Mouse (Mus musculus) MEL (cell line): Measurements from ENCODE around the gene Cd180. TPM values are rescaled to one million over a fixed set of nuclear protein-coding genes. Genes with fewer than 3 reads are reported as not detected.

Experiments used
- DNase-seq: peaks from one replicate; pipeline ENCODE4 v3.0.0; 2011; ENCODE audit warnings: low read depth, low spot score
- H3K27ac ChIP-seq: 2 replicates; pipeline ENCODE4 v1.5.1; 2012; ENCODE audit warnings: low read depth, mild to moderate bottlenecking, control low read depth, low read length, moderate library complexity; ENCODE audit not compliant: control insufficient read depth
- H3K27me3 ChIP-seq, 2 experiments: fragments of 150-350 bp in 1 of 2; sonication (generic) in 1 of 2; 2 replicates each; pipeline ENCODE4 v1.6.1; 2012; ENCODE audit warnings: low read length in 2 of 2, mild to moderate bottlenecking in 2 of 2, improper control_type of control experiment in 1 of 2, moderate library complexity in 1 of 2; ENCODE audit not compliant: insufficient read depth in 2 of 2, control insufficient read depth in 1 of 2
- H3K36me3 ChIP-seq, 2 experiments: 2 replicates each; pipeline ENCODE4 v1.6.1; 2012 to 2014; ENCODE audit warnings: low read length in 2 of 2, improper control_type of control experiment in 1 of 2, inconsistent platforms in 1 of 2, mild to moderate bottlenecking in 1 of 2; ENCODE audit not compliant: insufficient read depth in 2 of 2, control insufficient read depth in 1 of 2
- H3K4me1 ChIP-seq, 2 experiments: fragments of 150-350 bp in 1 of 2; sonication (generic) in 1 of 2; 2 replicates each; pipeline ENCODE4 v1.6.1; 2012; ENCODE audit warnings: low read length in 2 of 2, improper control_type of control experiment in 1 of 2, mild to moderate bottlenecking in 1 of 2; ENCODE audit not compliant: insufficient read depth in 2 of 2, control insufficient read depth in 1 of 2
- H3K4me3 ChIP-seq, 2 experiments: fragments of 150-350 bp in 1 of 2; sonication (generic) in 1 of 2; 2 replicates each; pipeline ENCODE4 v1.5.1; 2012; ENCODE audit warnings: low read depth in 2 of 2, low read length in 2 of 2, mild to moderate bottlenecking in 2 of 2, moderate library complexity in 2 of 2, control low read depth in 1 of 2, improper control_type of control experiment in 1 of 2; ENCODE audit not compliant: control insufficient read depth in 1 of 2, insufficient read depth in 1 of 2
- H3K79me2 ChIP-seq: 2 replicates; pipeline ENCODE4 v1.6.1; 2012; ENCODE audit warnings: mild to moderate bottlenecking, low read length, moderate library complexity; ENCODE audit not compliant: control insufficient read depth, poor library complexity, insufficient read depth
- H3K9ac ChIP-seq: 2 replicates; pipeline ENCODE4 v1.6.1; 2012; ENCODE audit warnings: low read depth, mild to moderate bottlenecking, control low read depth, low read length, moderate library complexity; ENCODE audit not compliant: control insufficient read depth, poor library complexity, severe bottlenecking
- H3K9me3 ChIP-seq: fragments of 150-350 bp; sonication (generic); replicated peaks from 2 replicates; pipeline ENCODE4 v1.6.1; 2012; ENCODE audit warnings: mild to moderate bottlenecking, low read length, improper control_type of control experiment, moderate library complexity; ENCODE audit not compliant: insufficient read depth
- CHD1 ChIP-seq: IDR thresholded peaks from 2 replicates; pipeline ENCODE4 v1.6.1; 2012; ENCODE audit warnings: low read depth, mild to moderate bottlenecking, inconsistent platforms, low read length, improper control_type of control experiment
- CTCF ChIP-seq, 3 experiments: IDR thresholded peaks in 2 of 3; conservative IDR thresholded peaks in 1 of 3; 2 replicates each; pipeline ENCODE4 v1.5.1; 2011 to 2012; ENCODE audit warnings: low read length in 3 of 3, low read depth in 2 of 3, mild to moderate bottlenecking in 2 of 3, improper control_type of control experiment in 1 of 3, inconsistent platforms in 1 of 3, mixed read lengths in 1 of 3, moderate library complexity in 1 of 3; ENCODE audit not compliant: control insufficient read depth in 1 of 3, insufficient read depth in 1 of 3, poor library complexity in 1 of 3, severe bottlenecking in 1 of 3
- ETS1 ChIP-seq: IDR thresholded peaks from 2 replicates; pipeline ENCODE4 v1.6.1; 2012; ENCODE audit warnings: low read depth, mild to moderate bottlenecking, inconsistent platforms, low read length, improper control_type of control experiment, moderate library complexity
- HCFC1 ChIP-seq: IDR thresholded peaks from 2 replicates; pipeline ENCODE4 v1.6.1; 2012; ENCODE audit warnings: low read depth, mild to moderate bottlenecking, inconsistent platforms, low read length, improper control_type of control experiment, moderate library complexity
- JUND ChIP-seq: IDR thresholded peaks from 2 replicates; pipeline ENCODE4 v1.6.1; 2011; ENCODE audit warnings: low read depth, mild to moderate bottlenecking, improper control_type of control experiment, low read length
- KAT2A ChIP-seq: conservative IDR thresholded peaks from 2 replicates; pipeline ENCODE4 v1.6.1; 2012; ENCODE audit warnings: low read depth, low read length, improper control_type of control experiment, inconsistent platforms
- MAX ChIP-seq: IDR thresholded peaks from 2 replicates; pipeline ENCODE4 v1.6.1; 2011; ENCODE audit warnings: low read length, improper control_type of control experiment
- MYB ChIP-seq: IDR thresholded peaks from 2 replicates; pipeline ENCODE4 v1.6.1; 2011; ENCODE audit warnings: mild to moderate bottlenecking, low read depth, low read length, improper control_type of control experiment
- MYC ChIP-seq: IDR thresholded peaks from 2 replicates; pipeline ENCODE4 v1.6.1; 2011; ENCODE audit warnings: low read depth, mild to moderate bottlenecking, low read length, improper control_type of control experiment, moderate library complexity
- NELFE ChIP-seq: IDR thresholded peaks from 2 replicates; pipeline ENCODE4 v1.6.1; 2011; ENCODE audit warnings: low read depth, low read length, improper control_type of control experiment
- NRF1 ChIP-seq: IDR thresholded peaks from 2 replicates; pipeline ENCODE4 v1.6.1; 2014; ENCODE audit warnings: low read depth, mild to moderate bottlenecking, inconsistent platforms, low read length, improper control_type of control experiment, moderate library complexity; ENCODE audit not compliant: poor library complexity, insufficient read depth, severe bottlenecking
- POLR2AphosphoS2 ChIP-seq: IDR thresholded peaks from 2 replicates; pipeline ENCODE4 v1.6.1; 2011; ENCODE audit warnings: low read length, improper control_type of control experiment
- POLR2AphosphoS5 ChIP-seq: IDR thresholded peaks from 2 replicates; pipeline ENCODE4 v1.6.1; 2012; ENCODE audit warnings: low read depth, borderline replicate concordance, mild to moderate bottlenecking, inconsistent platforms, low read length, moderate library complexity, mixed read lengths
- RAD21 ChIP-seq: IDR thresholded peaks from 2 replicates; pipeline ENCODE4 v1.6.1; 2011; ENCODE audit warnings: mild to moderate bottlenecking, low read depth, low read length, improper control_type of control experiment
- TAL1 ChIP-seq: IDR thresholded peaks from 2 replicates; pipeline ENCODE4 v1.6.1; 2012; ENCODE audit warnings: mild to moderate bottlenecking, inconsistent platforms, low read length, moderate library complexity, mixed read lengths
- TCF12 ChIP-seq: IDR thresholded peaks from 2 replicates; pipeline ENCODE4 v1.6.1; 2014; ENCODE audit warnings: low read depth, mild to moderate bottlenecking, inconsistent platforms, low read length, improper control_type of control experiment, moderate library complexity
- UBTF ChIP-seq: IDR thresholded peaks from 2 replicates; pipeline ENCODE4 v1.6.1; 2012; ENCODE audit warnings: low read depth, mild to moderate bottlenecking, inconsistent platforms, low read length, improper control_type of control experiment, moderate library complexity, borderline replicate concordance; ENCODE audit not compliant: insufficient read depth
- USF1 ChIP-seq: IDR thresholded peaks from 2 replicates; pipeline ENCODE4 v1.6.1; 2014; ENCODE audit warnings: low read depth, mild to moderate bottlenecking, inconsistent platforms, low read length, improper control_type of control experiment, moderate library complexity
- ZKSCAN1 ChIP-seq: IDR thresholded peaks from 2 replicates; pipeline ENCODE4 v1.6.1; 2012; ENCODE audit warnings: low read depth, mild to moderate bottlenecking, inconsistent platforms, low read length, improper control_type of control experiment, moderate library complexity
- ZNF384 ChIP-seq: IDR thresholded peaks from 2 replicates; pipeline ENCODE4 v1.6.1; 2012; ENCODE audit warnings: low read depth, mild to moderate bottlenecking, inconsistent platforms, low read length, improper control_type of control experiment
- polyA plus RNA-seq, 2 experiments: library from polyadenylated mRNA; stranded (reverse) in 1 of 2; unstranded in 1 of 2; fragments of >175 nt in 1 of 2; fragments of >200 nt in 1 of 2; gene quantifications; 2 replicates each; pipeline versions ENCODE4 v1.2.1 to v1.2.4; 2012; ENCODE audit warnings: low replicate concordance in 2 of 2, low read depth in 1 of 2; ENCODE audit not compliant: insufficient read length in 2 of 2, insufficient read depth in 1 of 2, missing spikeins in 1 of 2
- total RNA-seq: library from RNA; depleted of rRNA; stranded (reverse); fragments of 300-350 nt; gene quantifications from 2 replicates; pipeline ENCODE4 v1.2.3, GENCODE M21; 2012

The Cd180 gene
- total and polyA plus RNA-seq, 3 experiments = 0.12 to 1.8 TPM; not detected in 1

DNA sequence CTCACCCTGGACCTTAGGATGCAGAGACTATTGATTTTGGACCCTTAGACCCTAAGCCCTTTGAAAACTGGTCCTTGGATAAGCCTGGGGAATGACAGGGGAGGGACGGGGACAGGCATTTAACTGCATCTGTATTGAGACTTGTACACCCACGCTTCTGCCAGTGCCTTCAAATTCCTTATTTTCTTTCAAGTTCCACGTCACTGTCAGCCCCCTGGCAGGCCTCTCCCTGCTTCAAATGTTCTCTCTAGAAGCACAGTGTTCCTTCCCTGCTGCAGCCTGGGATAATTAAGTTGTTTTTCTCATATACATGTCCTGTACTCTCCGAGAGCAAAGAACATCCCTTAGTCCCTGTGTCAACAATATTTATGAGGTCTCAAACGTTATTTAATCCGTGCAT lies 55.8 kb downstream of the Cd180 start:
- no peak for DNase-seq
- Histone ChIP-seq H3K4me3 (no peak overlapping the region), H3K27ac (no peak overlapping the region), H3K9me3 (no peaks in the 10 kb centered on the region), H3K79me2 (no peaks in the 10 kb centered on the region), H3K9ac (no peak overlapping the region), H3K36me3 (peaks cover 0 to 12% of the 10 kb centered on the region in 2 experiments; a peak in 2 of 4 replicates), H3K27me3 (no peaks in the 10 kb centered on the region), H3K4me1 (peaks cover 6 to 10% of the 10 kb centered on the region in 2 experiments; a peak in 3 of 4 replicates)
- TF ChIP-seq ZNF384 (no peak), POLR2AphosphoS5 (no peak), HCFC1 (no peak), KAT2A (no peak), NRF1 (no peak), ZKSCAN1 (no peak), NELFE (no peak), RAD21 (no peak), POLR2AphosphoS2 (no peak), UBTF (no peak), CTCF (IDR thresholded peaks at IDR 0.05 in 2 of 3, conservative IDR thresholded peaks at IDR 0.05 in 1 of 3; ENCODE audit: control insufficient read depth in 1 of 3, insufficient read depth in 1 of 3, low read depth in 2 of 3, low read length in 3 of 3, poor library complexity in 1 of 3, severe bottlenecking in 1 of 3) (no peak), JUND (no peak), MAX (no peak)

GRCm38 (mm10) chr13:102749891-102750290 lies 56.5 kb downstream of the Cd180 start:
- TF ChIP-seq ETS1 (no peak), CHD1 (no peak), POLR2AphosphoS5 (no peak), USF1 (no peak), MYB (no peak), MYC (no peak), NELFE (no peak), ZNF384 (no peak), POLR2AphosphoS2 (no peak), TCF12 (no peak), TAL1 (no peak)
- DNase-seq = no peak
- H3K79me2 ChIP-seq = no peaks in the 10 kb centered on the region
- H3K27me3 ChIP-seq = no peaks in the 10 kb centered on the region
- H3K27ac ChIP-seq = no peak overlapping the region
- no peak overlapping the region for H3K4me3 ChIP-seq
- H3K4me1 ChIP-seq = peaks cover 9 to 17% of the 10 kb centered on the region in 2 experiments
- H3K9ac ChIP-seq = no peak overlapping the region
- no peaks in the 10 kb centered on the region for H3K9me3 ChIP-seq
- H3K36me3 ChIP-seq = peaks cover 0 to 17% of the 10 kb centered on the region in 2 experiments; a peak in 2 of 4 replicates
